Mouse (Mus musculus) lung, adult 2 months (tissue): ENCODE results near the gene Macf1.

Experiments used
- CTCF ChIP-seq: fragments of 200-500 bp; IDR thresholded peaks from 2 replicates; pipeline ENCODE4 v1.5.1; 2011; ENCODE audit warnings: mild to moderate bottlenecking, low read length, control low read depth; ENCODE audit not compliant: insufficient read depth
- POLR2A ChIP-seq: fragments of 200-500 bp; IDR thresholded peaks from 2 replicates; pipeline ENCODE4 v1.6.1; 2011; ENCODE audit warnings: low read depth, mild to moderate bottlenecking, control low read depth, low read length, borderline replicate concordance; ENCODE audit errors: extremely low read depth

GRCm38 (mm10) chr4:123670598-123670997 is 13.6 kb downstream of the Macf1 start:
- TF ChIP-seq CTCF (no peak), POLR2A (no peak)
